Mouse (Mus musculus) kidney, postnatal 0 days (tissue): ENCODE data around the gene Zc3hc1. TPM values are rescaled to one million over a fixed set of nuclear protein-coding genes. Genes with fewer than 3 reads are reported as not detected.
A peak's percentile ranks its signal among the peaks of the same experiment; 100 is the strongest.
"Not testable (repeated sequence)": the region's sequence is repeated elsewhere in the genome, so short reads cannot be mapped to it uniquely, and the experiment has no call there.

Experiments
- ATAC-seq: fragments of 200-750 bp; cut with Nextera tagmentation; replicated peaks from 2 replicates; pipeline ENCODE4 v1.8.0; 2017; ENCODE audit warnings: low read depth, moderate number of reproducible peaks, moderate TSS enrichment, moderate library complexity; ENCODE audit not compliant: low FRiP score
- DNase-seq: peaks from one replicate; pipeline ENCODE4 v3.0.0-alpha.2; 2016; ENCODE audit warnings: low spot score
- H3K27ac ChIP-seq: fragments of 300-500 bp; sonication (generic); 2 replicates; pipeline ENCODE4 v1.5.1; 2014; ENCODE audit warnings: mild to moderate bottlenecking
- H3K27me3 ChIP-seq: fragments of 300-500 bp; sonication (generic); 2 replicates; pipeline ENCODE4 v1.6.1; 2014; ENCODE audit warnings: low read length, mixed read lengths; ENCODE audit not compliant: insufficient read depth
- H3K36me3 ChIP-seq: fragments of 300-500 bp; sonication (generic); 2 replicates; pipeline ENCODE4 v1.6.1; 2014; ENCODE audit warnings: low read length, mixed read lengths; ENCODE audit not compliant: insufficient read depth
- H3K4me1 ChIP-seq: fragments of 300-500 bp; sonication (generic); replicated peaks from 2 replicates; pipeline ENCODE4 v1.6.1; 2014; ENCODE audit warnings: antibody characterized with exemption, low read length, mixed read lengths; ENCODE audit not compliant: insufficient read depth
- H3K4me2 ChIP-seq: fragments of 300-500 bp; sonication (generic); 2 replicates; pipeline ENCODE4 v1.6.1; 2014; ENCODE audit warnings: mild to moderate bottlenecking, low read length, moderate library complexity, mixed read lengths
- H3K4me3 ChIP-seq: fragments of 300-500 bp; sonication (generic); replicated peaks from 2 replicates; pipeline ENCODE4 v1.5.1; 2014; ENCODE audit warnings: low read depth, low read length
- H3K9ac ChIP-seq: fragments of 300-500 bp; sonication (generic); 2 replicates; pipeline ENCODE4 v1.6.1; 2014; ENCODE audit warnings: low read depth, low read length
- H3K9me3 ChIP-seq: fragments of 300-500 bp; sonication (generic); replicated peaks from 2 replicates; pipeline ENCODE4 v1.6.1; 2016; ENCODE audit warnings: low read length, inconsistent platforms, mixed read lengths
- CTCF ChIP-seq: IDR thresholded peaks from 2 replicates; pipeline ENCODE4 v1.5.1; 2016; ENCODE audit warnings: antibody characterized with exemption, low read depth, mild to moderate bottlenecking, moderate library complexity
- WGBS: fragments of 180-500 bp; shearing (Covaris S2); extraction: QIAGEN DNeasy Blood & Tissue Kit; methylation state at CpG from one replicate; pipeline ENCODE4 v1.1.7; 2014; 5-methylcytosine and 5-hydroxymethylcytosine counted together
- polyA plus RNA-seq: library from polyadenylated mRNA; unstranded; fragments of >200 nt; fragmentation: Nextera tagmentation; extraction: Ambion mirVana; gene quantifications from 2 replicates; pipeline ENCODE4 v1.2.1, GENCODE M21; 2015

Zc3hc1 gene
- polyA plus RNA-seq, 1 experiment from 2014 or later: 42.9 TPM

DNA sequence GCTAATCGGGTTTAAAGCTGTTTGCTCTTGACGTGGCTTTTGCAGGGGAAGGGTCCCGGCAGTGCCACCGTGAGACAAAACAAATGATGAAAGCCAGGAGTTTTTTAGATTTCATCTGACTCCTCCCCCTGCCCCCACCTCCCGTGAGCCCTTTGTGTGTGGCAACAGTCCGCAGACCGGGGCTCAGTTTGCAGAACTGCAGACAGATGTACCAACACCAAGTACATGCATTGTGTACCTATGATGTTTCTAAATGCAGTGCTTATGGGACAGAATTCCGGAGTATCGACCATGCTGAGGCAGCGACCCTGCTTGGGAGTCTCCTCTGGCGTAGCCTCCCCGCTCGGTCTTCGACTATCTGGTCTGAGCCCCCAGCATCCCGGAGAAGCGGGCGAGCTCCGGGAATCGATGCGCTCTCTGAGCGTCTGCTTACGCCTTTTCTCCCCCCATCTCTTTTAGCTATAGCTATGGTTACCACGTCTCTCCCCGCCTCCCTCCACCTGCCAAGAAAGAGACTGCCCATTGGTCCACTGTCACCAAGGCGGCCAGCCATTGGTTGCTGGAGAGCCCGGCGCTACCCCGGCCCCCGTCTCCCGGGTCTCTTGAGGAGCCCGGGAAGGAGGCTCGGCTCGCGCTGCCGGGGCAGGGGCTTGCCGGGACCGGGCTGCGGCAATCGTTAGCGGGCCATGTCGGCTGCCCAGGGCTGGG, 10.6 kb upstream of the Zc3hc1 start, which contains the start of gene Klhdc10:
Klhdc10 (plus strand) TSS at position 561 of the 708 bp plus-strand sequence.
- under 1% methylated on average over 41 of the region's 41 CpGs for WGBS
- no peak for TF ChIP-seq CTCF
- Histone ChIP-seq H3K4me3 (peak within 1 kb of the TSS; percentile 100), H3K9me3 (no peaks in the 10 kb centered on the region), H3K27me3 (no peaks in the 10 kb centered on the region), H3K27ac (peak within 1 kb of the TSS; percentile 93), H3K9ac (peak within 1 kb of the TSS; percentile 95), H3K4me1 (no peaks in the 10 kb centered on the region), H3K36me3 (no peaks in the 10 kb centered on the region), H3K4me2 (peak within 1 kb of the TSS; percentile 59)
- peak; percentile 99 for ATAC-seq
- DNase-seq: peak; percentile 99

DNA sequence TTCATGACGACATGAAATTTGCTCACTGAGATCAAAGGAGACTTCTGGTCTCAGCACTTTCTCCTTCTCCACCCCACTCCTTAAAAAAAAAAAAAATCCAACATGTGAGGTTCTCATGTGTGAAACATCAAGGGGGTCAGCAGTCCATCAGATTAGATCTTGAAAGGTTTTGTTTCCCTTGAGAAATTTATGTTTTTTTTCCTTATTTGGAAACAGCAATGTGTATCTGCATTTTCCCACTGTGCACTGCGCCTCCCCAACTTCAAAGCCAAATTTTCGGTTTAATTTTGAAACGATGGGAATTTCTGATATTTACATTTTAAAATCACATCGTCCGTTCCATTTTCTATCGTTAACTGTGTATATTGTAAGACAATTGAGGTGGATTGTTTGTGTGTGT, 9.9 kb upstream of the Zc3hc1 start:
- WGBS: 3% methylated on average over 7 of the region's 7 CpGs
- H3K4me1 ChIP-seq: no peaks in the 10 kb centered on the region
- ATAC-seq (no peak), DNase-seq (peak; percentile 76)
- no peak for TF ChIP-seq CTCF
- peak overlapping the region; percentile 59 for H3K4me2 ChIP-seq
- no peaks in the 10 kb centered on the region for H3K27me3 ChIP-seq
- H3K36me3 ChIP-seq: no peaks in the 10 kb centered on the region
- peak overlapping the region; percentile 100 for H3K4me3 ChIP-seq
- no peaks in the 10 kb centered on the region for H3K9me3 ChIP-seq
- peak overlapping the region; percentile 56; the same call in 1 of the 2 replicates for H3K9ac ChIP-seq
- peak overlapping the region; percentile 93 for H3K27ac ChIP-seq

DNA sequence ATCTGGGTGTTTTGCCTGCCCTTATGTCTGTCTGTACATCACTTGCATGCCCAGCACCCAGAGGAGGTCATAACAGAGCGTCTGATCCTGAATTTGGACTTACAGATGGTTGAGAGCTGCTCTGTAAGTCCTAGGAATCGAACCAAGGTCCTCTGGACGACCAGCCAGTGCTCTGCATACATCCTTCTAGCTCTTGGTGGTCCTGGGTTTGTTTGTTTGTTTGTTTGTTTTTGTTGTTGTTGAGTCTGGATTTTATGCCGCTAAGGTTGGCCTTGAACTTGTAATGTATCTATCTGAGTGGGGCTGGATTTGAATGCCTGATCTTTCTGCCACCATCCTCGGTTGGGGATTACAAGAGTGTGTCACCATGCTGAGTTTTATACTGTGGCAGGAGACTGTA, 9.3 kb upstream of the Zc3hc1 start:
- no peak for TF ChIP-seq CTCF
- Histone ChIP-seq H3K9ac (no peak overlapping the region), H3K27ac (no peak overlapping the region), H3K27me3 (no peaks in the 10 kb centered on the region), H3K4me1 (no peaks in the 10 kb centered on the region), H3K36me3 (no peaks in the 10 kb centered on the region), H3K4me3 (no peak overlapping the region), H3K4me2 (no peak overlapping the region), H3K9me3 (no peaks in the 10 kb centered on the region)
- DNase-seq: no peak
- no peak for ATAC-seq
- WGBS: 78% methylated on average over 5 of the region's 5 CpGs

DNA sequence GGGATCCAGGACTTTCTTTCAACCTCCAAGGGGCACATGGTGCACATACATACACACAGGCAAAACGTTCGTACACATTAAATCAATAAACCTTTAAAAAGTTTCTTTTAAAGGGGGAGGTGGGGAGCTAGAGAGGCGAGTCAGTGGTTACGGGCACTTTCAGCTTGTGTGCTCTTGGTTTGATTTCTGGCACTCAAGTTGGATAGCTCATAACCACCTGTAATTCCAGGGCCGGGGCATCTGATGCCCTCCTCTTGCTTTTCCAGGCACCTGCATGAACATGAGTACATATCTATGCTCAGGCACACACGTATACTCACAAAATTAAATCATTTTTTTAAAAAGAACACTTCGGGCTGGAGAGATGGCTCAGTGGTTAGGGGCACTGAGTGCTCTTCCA, 1.2 kb upstream of the Zc3hc1 start:
- H3K27me3 ChIP-seq: no peaks in the 10 kb centered on the region
- H3K27ac ChIP-seq: no peak overlapping the region
- H3K36me3 ChIP-seq: no peaks in the 10 kb centered on the region
- no peaks in the 10 kb centered on the region for H3K9me3 ChIP-seq
- no peak for TF ChIP-seq CTCF
- H3K9ac ChIP-seq: no peak overlapping the region
- no peak overlapping the region for H3K4me3 ChIP-seq
- WGBS: 88% methylated on average over 7 of the region's 7 CpGs
- ATAC-seq (no peak), DNase-seq (no peak)
- no peaks in the 10 kb centered on the region for H3K4me1 ChIP-seq
- no peak overlapping the region for H3K4me2 ChIP-seq

DNA sequence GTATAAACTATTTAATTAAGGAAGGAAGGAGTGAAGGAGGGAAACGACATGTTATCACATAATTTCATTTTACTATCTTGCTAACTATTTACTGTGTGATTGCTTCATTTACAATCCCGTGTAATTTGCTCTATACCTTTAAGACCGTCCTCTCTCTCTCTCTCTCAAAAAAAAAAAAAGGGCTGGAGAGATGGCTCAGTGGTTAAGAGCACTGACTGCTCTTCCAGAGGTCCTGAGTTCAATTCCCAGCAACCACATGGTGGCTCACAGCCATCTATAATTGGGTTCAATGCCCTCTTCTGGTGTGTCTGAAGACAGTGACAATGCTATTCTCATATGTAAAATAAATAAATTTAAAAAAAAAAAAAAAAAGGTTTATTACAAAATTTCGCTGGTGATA, 557 bp downstream of the Zc3hc1 start:
- WGBS: 12% methylated on average over 4 of the region's 4 CpGs
- Histone ChIP-seq H3K4me3 (peak overlapping the region; percentile 90), H3K9ac (peak overlapping the region; percentile 80), H3K27ac (peak overlapping the region; percentile 64; the same call in 1 of the 2 replicates), H3K4me2 (peak overlapping the region; percentile 63)
- not testable (repeated sequence) for H3K4me1 ChIP-seq, H3K9me3 ChIP-seq, DNase-seq, ATAC-seq, H3K27me3 ChIP-seq, H3K36me3 ChIP-seq

DNA sequence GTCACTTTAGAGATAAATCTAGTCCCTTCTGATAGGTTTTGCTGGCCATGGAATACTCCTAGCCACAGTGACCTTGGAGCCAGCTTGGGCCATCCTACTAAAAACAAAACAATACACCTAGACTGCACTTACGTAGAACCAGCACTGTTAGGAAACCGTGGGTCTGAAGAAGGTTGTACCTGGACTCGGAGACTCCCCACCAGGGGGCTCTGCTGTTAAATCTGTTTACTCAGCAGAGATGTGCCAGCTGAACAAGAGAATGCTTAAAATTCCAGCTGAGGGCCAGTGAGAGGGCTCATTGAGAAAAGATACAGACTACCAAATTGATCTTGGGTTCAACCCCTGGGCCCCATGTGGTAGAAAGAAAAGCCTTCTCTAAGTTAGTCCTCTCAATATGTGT, 9.7 kb downstream of the Zc3hc1 start:
- no peak overlapping the region for H3K4me3 ChIP-seq
- no peaks in the 10 kb centered on the region for H3K9me3 ChIP-seq
- 64% methylated on average over 3 of the region's 3 CpGs for WGBS
- H3K9ac ChIP-seq: no peak overlapping the region
- H3K4me1 ChIP-seq: no peaks in the 10 kb centered on the region
- no peak overlapping the region for H3K4me2 ChIP-seq
- peaks cover 47% of the 10 kb centered on the region for H3K36me3 ChIP-seq
- H3K27ac ChIP-seq: no peak overlapping the region
- no peak for ATAC-seq
- H3K27me3 ChIP-seq: no peaks in the 10 kb centered on the region
- peak; percentile 53 for TF ChIP-seq CTCF
- no peak for DNase-seq
